Mouse (Mus musculus) heart, embryonic 12.5 days (tissue): Measurements from ENCODE around the gene Cdh16. TPM values are rescaled to one million over a fixed set of nuclear protein-coding genes. Genes with fewer than 3 reads are reported as not detected.
"Not testable (repeated sequence)": the region's sequence is repeated elsewhere in the genome, so short reads cannot be mapped to it uniquely, and the experiment has no call there.

Source experiments
- ATAC-seq: fragments of 200-750 bp; cut with Nextera tagmentation; 2 replicates; pipeline ENCODE4 v1.8.0; 2017; ENCODE audit warnings: moderate TSS enrichment, moderate library complexity; ENCODE audit not compliant: insufficient number of reproducible peaks, low FRiP score
- H3K27ac ChIP-seq: fragments of 300-500 bp; sonication (generic); 2 replicates; pipeline ENCODE4 v1.5.1; 2016; ENCODE audit warnings: mild to moderate bottlenecking, moderate library complexity; ENCODE audit not compliant: poor library complexity, severe bottlenecking
- H3K27me3 ChIP-seq: fragments of 300-500 bp; sonication (generic); replicated peaks from 2 replicates; pipeline ENCODE4 v1.6.1; 2016; ENCODE audit warnings: mild to moderate bottlenecking, moderate library complexity
- H3K36me3 ChIP-seq: fragments of 300-500 bp; sonication (generic); 2 replicates; pipeline ENCODE4 v1.6.1; 2016; ENCODE audit warnings: mild to moderate bottlenecking, moderate library complexity
- H3K4me1 ChIP-seq: fragments of 300-500 bp; sonication (generic); replicated peaks from 2 replicates; pipeline ENCODE4 v1.6.1; 2016; ENCODE audit warnings: mild to moderate bottlenecking
- H3K4me2 ChIP-seq: fragments of 300-500 bp; sonication (generic); 2 replicates; pipeline ENCODE4 v1.6.1; 2016; ENCODE audit warnings: mild to moderate bottlenecking, moderate library complexity
- H3K4me3 ChIP-seq: fragments of 300-500 bp; sonication (generic); 2 replicates; pipeline ENCODE4 v1.5.1; 2016; ENCODE audit warnings: mild to moderate bottlenecking
- H3K9ac ChIP-seq: fragments of 300-500 bp; sonication (generic); 2 replicates; pipeline ENCODE4 v1.6.1; 2016; ENCODE audit warnings: mild to moderate bottlenecking, moderate library complexity
- H3K9me3 ChIP-seq: fragments of 300-500 bp; sonication (generic); replicated peaks from 2 replicates; pipeline ENCODE4 v1.6.1; 2016; ENCODE audit warnings: mild to moderate bottlenecking, moderate library complexity
- WGBS: fragments of 180-500 bp; shearing (Covaris S2); methylation state at CpG from one replicate; pipeline ENCODE4 v1.1.7; 2016; 5-methylcytosine and 5-hydroxymethylcytosine counted together
- polyA plus RNA-seq: library from polyadenylated mRNA; unstranded; fragments of >200 nt; fragmentation: Nextera tagmentation; extraction: Ambion mirVana; gene quantifications from 2 replicates; pipeline ENCODE4 v1.2.1, GENCODE M21; 2016

The Cdh16 gene
- polyA plus RNA-seq, 1 experiment from 2014 or later, result 16.1 TPM

DNA sequence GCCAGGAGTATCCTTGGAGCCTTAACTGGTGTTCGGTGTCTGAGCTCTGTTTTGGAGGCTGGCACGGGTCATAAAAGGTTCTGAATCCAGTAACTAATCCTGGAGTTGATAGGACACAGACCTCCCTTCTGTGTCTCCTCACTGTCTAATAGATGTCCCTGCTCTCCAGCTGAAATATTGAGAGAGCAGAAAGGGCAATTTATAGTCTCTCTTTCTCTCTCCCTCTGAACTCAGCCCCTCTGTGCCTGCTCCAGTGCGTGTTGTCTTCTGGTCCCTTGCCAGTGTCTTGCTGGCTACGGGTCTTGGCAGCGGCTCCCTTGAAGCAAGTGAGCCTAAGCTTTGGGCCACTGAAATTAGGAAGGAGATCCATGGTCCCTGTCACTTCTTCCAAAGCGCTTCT lies 26.5 kb downstream of the Cdh16 start:
- H3K9me3 ChIP-seq, result no peaks in the 10 kb centered on the region

DNA sequence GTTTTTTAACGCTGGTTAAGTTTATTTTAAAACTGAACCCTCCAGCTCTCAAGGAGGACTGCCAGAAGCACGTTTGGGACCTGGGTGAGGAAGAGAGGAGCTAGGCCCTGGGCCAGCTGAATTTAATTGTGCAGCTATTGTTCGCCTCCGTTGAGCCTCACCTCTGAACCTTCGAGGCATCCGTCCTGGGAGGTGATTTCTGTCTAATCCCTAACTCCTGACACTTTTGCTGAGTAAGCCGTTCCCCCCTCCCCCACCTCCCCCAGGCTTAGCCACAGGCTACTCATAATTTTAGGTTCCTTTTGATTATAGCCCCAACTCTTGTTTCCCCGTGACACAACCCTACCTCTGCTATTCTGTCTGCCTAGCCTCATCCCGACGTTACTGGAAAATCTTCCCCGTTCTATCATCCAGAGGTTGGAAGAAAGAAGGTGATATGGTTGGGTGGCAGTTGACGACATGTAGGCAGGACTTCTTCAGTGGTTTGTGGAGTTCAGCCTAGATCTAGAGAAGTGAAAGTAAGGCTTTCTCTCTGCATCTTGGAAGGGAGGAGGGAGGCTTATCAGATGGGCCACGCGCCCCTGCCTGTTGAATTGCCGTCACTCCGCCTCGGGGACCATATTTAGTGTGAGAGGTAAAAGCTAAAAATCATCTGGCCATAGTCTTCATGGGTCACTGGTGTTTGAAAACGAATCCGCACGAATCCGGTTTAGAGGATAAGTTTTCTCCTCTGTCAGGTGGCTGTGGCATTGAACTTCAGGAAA lies 28.2 kb downstream of the Cdh16 start:
- ATAC-seq, result no peak
- Histone ChIP-seq H3K4me2 (no peak overlapping the region), H3K27ac (no peak overlapping the region), H3K4me3 (no peak overlapping the region), H3K27me3 (no peaks in the 10 kb centered on the region), H3K4me1 (peaks cover 10% of the 10 kb centered on the region), H3K36me3 (peaks cover 29% of the 10 kb centered on the region), H3K9me3 (no peaks in the 10 kb centered on the region), H3K9ac (no peak overlapping the region)
- WGBS, result 85% methylated on average over 21 of the region's 21 CpGs

More for the DNA sequence above, 26.5 kb downstream of the Cdh16 start:
- H3K9ac ChIP-seq, result no peak overlapping the region
- H3K4me3 ChIP-seq, result no peak overlapping the region
- no peak overlapping the region for H3K27ac ChIP-seq
- peaks cover 13% of the 10 kb centered on the region for H3K4me1 ChIP-seq
- no peak for ATAC-seq
- peaks cover 29% of the 10 kb centered on the region for H3K36me3 ChIP-seq
- H3K27me3 ChIP-seq, result no peaks in the 10 kb centered on the region
- no peak overlapping the region for H3K4me2 ChIP-seq
- WGBS, result 77% methylated on average over 6 of the region's 6 CpGs

DNA sequence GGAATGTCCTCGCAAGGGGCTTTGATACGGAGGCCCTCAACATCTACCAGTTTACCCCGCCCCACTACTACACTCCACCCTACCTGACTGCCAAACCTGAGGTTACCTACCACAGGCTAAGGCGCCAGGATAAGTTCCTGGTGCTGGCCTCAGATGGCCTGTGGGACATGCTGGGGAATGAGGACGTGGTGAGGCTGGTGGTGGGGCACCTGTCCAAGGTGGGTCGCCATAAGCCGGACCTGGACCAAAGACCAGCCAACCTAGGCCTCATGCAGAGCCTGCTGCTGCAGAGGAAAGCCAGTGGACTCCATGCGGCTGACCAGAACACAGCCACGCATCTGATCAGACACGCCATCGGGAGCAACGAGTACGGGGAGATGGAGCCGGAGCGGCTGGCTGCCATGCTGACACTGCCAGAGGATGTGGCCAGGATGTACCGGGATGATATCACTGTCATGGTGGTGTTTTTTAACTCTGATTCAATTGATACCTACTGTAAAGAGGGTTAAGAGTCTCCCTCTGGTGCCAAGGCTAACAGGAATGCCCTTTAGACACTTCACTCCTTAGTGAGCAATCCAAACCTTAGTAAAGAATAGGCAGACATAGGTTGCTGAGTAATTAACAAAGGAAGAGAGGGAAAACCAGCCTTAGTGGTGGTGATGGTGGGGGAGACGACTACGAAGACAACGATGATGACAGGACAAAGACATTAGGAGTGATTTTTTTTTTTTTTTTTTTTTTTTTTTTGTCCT lies 29.4 kb downstream of the Cdh16 start:
- no peak overlapping the region for H3K4me2 ChIP-seq
- no peak overlapping the region for H3K9ac ChIP-seq
- peaks cover 29% of the 10 kb centered on the region for H3K36me3 ChIP-seq
- H3K27me3 ChIP-seq, result no peaks in the 10 kb centered on the region
- no peak overlapping the region for H3K4me3 ChIP-seq
- no peak for ATAC-seq
- 95% methylated on average over 19 of the region's 19 CpGs for WGBS
- no peak overlapping the region for H3K27ac ChIP-seq
- H3K9me3 ChIP-seq, result no peaks in the 10 kb centered on the region
- peaks cover 14% of the 10 kb centered on the region for H3K4me1 ChIP-seq

DNA sequence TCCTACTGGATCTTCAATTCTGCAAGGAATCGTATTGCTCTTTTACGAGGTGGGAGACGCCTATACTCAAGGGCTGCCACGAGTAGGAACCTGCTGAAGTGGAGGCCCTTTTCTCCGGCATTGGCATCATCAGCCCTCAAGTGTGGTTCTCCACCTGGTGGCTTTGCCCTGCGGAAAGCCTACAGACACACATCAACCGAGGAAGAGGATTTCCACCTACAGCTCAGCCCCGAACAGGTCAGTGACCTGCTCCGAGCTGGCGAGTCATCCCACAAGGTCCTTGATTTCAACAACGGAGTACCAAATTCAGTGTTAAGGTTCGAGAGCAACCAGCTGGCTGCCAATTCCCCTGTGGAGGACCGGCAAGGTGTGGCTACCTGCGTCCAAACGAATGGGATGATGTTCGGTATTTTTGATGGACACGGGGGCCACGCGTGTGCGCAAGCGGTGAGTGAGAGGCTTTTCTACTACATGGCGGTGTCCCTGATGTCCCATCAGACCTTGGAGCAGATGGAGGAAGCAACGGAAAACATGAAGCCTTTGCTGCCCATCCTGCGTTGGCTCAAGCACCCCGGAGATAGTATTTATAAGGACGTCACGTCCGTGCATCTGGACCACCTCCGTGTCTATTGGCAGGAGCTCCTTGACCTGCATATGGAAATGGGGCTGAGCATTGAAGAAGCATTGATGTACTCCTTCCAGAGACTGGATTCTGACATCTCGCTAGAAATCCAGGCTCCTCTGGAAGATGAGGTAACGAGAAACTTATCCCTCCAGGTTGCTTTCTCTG lies 30.5 kb downstream of the Cdh16 start:
- H3K4me3 ChIP-seq, result no peak overlapping the region
- H3K4me1 ChIP-seq, result peaks cover 14% of the 10 kb centered on the region
- H3K27me3 ChIP-seq, result no peaks in the 10 kb centered on the region
- H3K27ac ChIP-seq, result no peak overlapping the region
- H3K9ac ChIP-seq, result no peak overlapping the region
- no peak for ATAC-seq
- 93% methylated on average over 31 of the region's 31 CpGs for WGBS
- H3K9me3 ChIP-seq, result no peaks in the 10 kb centered on the region
- peaks cover 29% of the 10 kb centered on the region for H3K36me3 ChIP-seq
- no peak overlapping the region for H3K4me2 ChIP-seq

DNA sequence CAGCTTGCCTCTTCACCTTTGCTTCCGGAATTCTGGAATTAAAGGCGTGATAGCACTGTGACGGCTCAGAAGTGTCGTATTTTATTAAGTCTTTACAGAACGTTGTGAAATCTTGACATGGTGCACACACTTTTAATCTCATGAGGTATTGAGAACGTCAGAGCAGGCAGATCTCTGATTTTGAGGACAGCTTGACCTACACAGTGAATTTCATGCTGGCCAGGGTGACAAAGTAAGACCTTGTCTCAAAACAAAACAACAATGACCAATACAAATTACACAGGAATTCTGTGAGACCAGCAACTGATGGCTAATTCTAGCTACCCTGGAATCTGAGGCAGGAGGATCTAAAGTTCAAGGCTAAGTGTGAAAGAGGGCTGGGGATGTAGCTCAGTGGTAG lies 31.6 kb downstream of the Cdh16 start:
- H3K9ac ChIP-seq, result no peak overlapping the region
- H3K36me3 ChIP-seq, result peaks cover 29% of the 10 kb centered on the region
- H3K4me3 ChIP-seq, result no peak overlapping the region
- no peaks in the 10 kb centered on the region for H3K9me3 ChIP-seq
- H3K4me2 ChIP-seq, result peak overlapping the region; percentile 33; the same call in 1 of the 2 replicates
- no peak overlapping the region for H3K27ac ChIP-seq
- 75% methylated on average over 6 of the region's 6 CpGs for WGBS
- no peak for ATAC-seq
- peaks cover 14% of the 10 kb centered on the region for H3K4me1 ChIP-seq
- no peaks in the 10 kb centered on the region for H3K27me3 ChIP-seq

DNA sequence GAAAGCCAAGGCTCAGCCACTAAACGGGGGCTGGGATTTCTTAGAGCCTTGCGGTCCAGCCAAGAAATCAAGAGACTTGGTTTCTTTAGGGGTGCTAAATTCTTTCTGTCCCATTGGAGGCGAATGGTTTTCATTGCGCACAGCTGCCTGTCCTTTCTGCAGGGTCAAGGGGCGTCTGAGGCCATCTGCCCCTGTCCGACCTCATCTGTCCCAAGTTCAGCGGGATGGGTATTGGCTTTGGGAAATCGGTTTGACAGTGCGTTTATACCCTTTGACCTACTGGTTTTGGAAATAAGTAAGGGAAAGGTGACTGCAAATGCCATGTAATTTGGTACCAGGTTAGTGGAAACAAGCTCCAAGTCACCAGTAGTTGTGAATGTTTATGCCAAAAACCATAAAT lies 32.3 kb downstream of the Cdh16 start:
- ATAC-seq, result no peak

DNA sequence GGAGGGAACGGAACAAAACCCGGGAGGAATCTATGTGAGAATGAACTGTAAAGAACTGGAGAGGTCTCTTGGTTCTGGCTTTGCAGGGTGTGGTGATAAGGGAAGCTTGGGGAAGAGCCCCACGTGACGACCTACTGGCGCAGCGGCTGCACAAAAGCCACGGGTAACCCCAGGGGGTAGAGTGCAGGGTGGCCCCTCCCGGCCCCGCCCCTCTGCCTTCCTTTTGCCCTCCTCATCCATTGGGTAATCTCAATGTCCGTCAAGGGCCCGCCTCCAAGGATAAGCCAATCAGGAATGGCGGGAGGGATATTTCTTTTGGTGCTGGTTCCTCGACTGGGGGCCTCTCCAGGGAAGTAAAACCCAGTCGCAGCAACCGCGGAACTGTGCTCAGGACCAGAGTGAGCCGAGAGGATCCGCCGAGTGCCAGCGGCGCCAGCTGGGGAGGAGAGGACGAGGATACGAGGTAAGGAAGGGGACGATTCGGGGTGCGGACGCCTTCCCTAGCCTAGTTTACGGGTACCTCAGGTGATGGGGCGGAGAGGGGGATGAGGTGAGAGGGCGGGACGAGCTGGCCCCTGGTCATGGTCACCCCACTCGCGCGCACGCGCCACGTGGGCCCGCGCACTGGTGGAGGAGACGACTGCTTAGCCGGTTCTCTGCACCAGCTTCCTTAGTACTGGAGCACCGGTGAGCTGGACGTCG lies 32.9 kb downstream of the Cdh16 start, which contains the start of gene Pdp2:
Gene Pdp2 (plus strand): TSS at position 319 of the 702 bp plus-strand sequence.
- no peaks in the 10 kb centered on the region for H3K9me3 ChIP-seq
- peak within 1 kb of the TSS; percentile 88 for H3K4me2 ChIP-seq
- ATAC-seq, result peak; percentile 100
- H3K9ac ChIP-seq, result peak within 1 kb of the TSS; percentile 75
- peak within 1 kb of the TSS; percentile 74 for H3K27ac ChIP-seq
- H3K36me3 ChIP-seq, result peaks cover 26% of the 10 kb centered on the region
- H3K4me1 ChIP-seq, result peaks cover 14% of the 10 kb centered on the region
- no peaks in the 10 kb centered on the region for H3K27me3 ChIP-seq
- WGBS, result under 1% methylated on average over 44 of the region's 44 CpGs
- peak within 1 kb of the TSS; percentile 81 for H3K4me3 ChIP-seq

More for the DNA sequence above, 32.3 kb downstream of the Cdh16 start:
- H3K36me3 ChIP-seq, result peaks cover 29% of the 10 kb centered on the region
- H3K4me3 ChIP-seq, result peak overlapping the region; percentile 81
- H3K27me3 ChIP-seq, result no peaks in the 10 kb centered on the region
- H3K27ac ChIP-seq, result peak overlapping the region; percentile 74
- peak overlapping the region; percentile 88 for H3K4me2 ChIP-seq
- peaks cover 14% of the 10 kb centered on the region for H3K4me1 ChIP-seq
- WGBS, result 4% methylated on average over 9 of the region's 9 CpGs
- H3K9ac ChIP-seq, result peak overlapping the region; percentile 75
- no peaks in the 10 kb centered on the region for H3K9me3 ChIP-seq

DNA sequence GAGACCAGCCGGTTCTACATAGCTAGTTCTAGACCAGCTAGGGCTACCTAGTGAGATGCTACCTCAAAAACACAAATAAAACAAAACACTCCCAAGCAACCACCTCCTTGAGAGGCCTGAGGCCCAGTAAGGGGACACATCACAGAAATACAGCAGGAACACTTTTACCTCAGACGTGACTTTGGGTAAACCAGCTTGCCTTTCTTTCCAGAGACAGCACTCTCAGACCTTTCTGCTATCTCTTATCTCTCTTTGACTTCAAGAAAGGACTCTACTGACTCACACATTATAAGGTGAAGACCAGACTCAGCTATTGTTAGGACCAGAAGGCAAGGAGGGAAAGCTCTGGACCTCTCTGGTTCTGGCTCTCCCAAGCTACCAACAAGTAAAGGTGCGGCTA lies 33.9 kb downstream of the Cdh16 start:
- Histone ChIP-seq H3K27me3 (no peaks in the 10 kb centered on the region), H3K9me3 (no peaks in the 10 kb centered on the region), H3K4me3 (no peak overlapping the region), H3K4me1 (peaks cover 14% of the 10 kb centered on the region), H3K4me2 (no peak overlapping the region), H3K27ac (no peak overlapping the region), H3K36me3 (peaks cover 17% of the 10 kb centered on the region), H3K9ac (no peak overlapping the region)
- ATAC-seq, result no peak
- WGBS, result 78% methylated on average over 3 of the region's 3 CpGs

DNA sequence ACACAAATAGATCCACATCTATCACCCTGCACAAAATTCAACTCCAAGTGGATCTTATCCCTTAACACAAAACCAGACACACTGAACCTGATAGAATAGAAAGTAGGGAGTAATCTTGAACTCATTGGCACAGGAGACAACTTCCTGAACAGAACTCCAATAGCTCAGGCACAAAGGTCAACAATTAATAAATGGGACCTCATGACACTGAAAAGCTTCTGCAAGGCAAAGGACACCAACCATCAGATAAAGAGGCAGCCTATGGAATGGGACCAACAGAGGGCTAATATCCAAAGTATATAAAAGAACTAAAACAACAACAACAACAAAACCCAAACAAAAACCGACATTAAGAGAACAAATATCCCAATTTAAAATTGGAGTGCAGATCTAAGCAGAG lies 39.7 kb downstream of the Cdh16 start:
- H3K4me2 ChIP-seq, result no peak overlapping the region
- no peak overlapping the region for H3K4me3 ChIP-seq
- no peaks in the 10 kb centered on the region for H3K27me3 ChIP-seq
- H3K4me1 ChIP-seq, result no peaks in the 10 kb centered on the region
- no peak overlapping the region for H3K9ac ChIP-seq
- H3K36me3 ChIP-seq, result no peaks in the 10 kb centered on the region
- no peak overlapping the region for H3K27ac ChIP-seq
- 0 out of 2 replicates have a peak, but pooled peaks cover 4% of the 10 kb centered on the region for H3K9me3 ChIP-seq
- WGBS, result 53% methylated on average over 1 of the region's 1 CpGs
- no peak for ATAC-seq

DNA sequence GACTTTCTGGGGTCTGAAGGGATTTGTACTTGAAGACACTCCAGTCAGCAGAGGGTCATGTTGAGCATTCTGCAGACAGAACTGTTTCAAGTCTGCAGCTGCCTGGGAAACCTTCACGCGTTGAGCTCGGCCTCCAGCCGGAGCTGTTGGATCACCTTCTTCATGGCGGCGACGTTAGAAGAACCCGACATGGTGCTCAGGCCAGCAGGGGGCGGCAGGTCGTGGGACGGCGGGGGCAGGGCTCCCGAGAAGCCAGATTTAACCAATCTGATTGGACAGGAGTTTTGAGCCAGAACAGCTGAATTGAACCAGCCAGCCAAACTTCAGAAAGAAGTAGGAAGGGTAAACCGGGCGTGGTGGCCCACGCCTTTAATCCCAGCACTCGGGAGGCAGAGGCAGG lies 46.6 kb downstream of the Cdh16 start:
- not testable (repeated sequence) for H3K9ac ChIP-seq, H3K4me1 ChIP-seq, H3K9me3 ChIP-seq, H3K36me3 ChIP-seq, H3K4me2 ChIP-seq, H3K27me3 ChIP-seq, H3K27ac ChIP-seq, ATAC-seq, H3K4me3 ChIP-seq
- 69% methylated on average over 17 of the region's 17 CpGs for WGBS
